Comparison of ENCODE assay signal across 9 mouse cellular contexts in the genomic region with DNA sequence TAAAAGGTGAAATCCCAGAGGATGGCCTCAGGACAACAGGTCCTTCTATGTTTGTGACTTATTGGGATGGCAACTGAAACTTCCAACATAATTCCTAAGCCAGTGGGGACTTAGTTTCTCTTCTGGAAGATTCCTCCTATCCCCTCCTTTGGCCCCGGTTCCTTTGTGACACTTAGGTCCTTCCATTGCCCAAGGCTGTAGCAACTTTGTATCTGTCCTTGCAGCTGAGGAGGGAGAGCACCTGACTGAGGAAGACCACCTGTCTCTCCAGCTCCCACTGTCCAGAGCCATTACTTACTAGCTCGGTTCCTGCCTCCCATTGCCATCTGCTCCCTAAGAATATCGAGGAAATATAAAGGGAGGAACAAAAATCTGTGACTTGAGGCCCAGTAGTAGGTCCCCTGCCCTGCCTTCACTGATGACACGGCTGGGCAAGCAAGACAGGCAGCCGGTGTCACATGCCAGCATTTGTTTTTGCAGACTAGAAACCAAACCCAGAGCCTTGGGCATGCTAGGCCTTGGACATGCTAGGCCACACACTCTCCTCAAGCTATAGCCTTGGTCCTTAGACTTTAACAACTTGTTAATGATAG.
A peak's percentile ranks its signal among the peaks of the same experiment; 100 is the strongest.
DNase-seq lines count a peak whose midpoint lies in the region; ATAC-seq lines count a peak whose summit lies in the region.
"Had no signal": no experiment of that assay in that cellular context is flagged by ENCODE, and none has a peak within 500 bp of the region (broad histone marks: within the 10 kb centered on the region; RNA-seq: fewer than 3 reads in every experiment).

No protein-coding gene starts in this region.

- intact Hi-C loops in gastrocnemius, postnatal 14 days (cut with DNase I; ENCODE audit: low total_unique reads), result no loop called here
- intact Hi-C loops in gastrocnemius, postnatal 36 days (cut with DNase I), result no loop called here

- ATAC-seq in kidney, embryonic 16.5 days (ENCODE audit: low FRiP score, low TSS enrichment), result no peak
- ATAC-seq in intestine, embryonic 14.5 days (replicated peaks; ENCODE audit: low FRiP score, low TSS enrichment, low read depth), result no peak

- peak overlapping the region; percentile 41 for H3K9ac ChIP-seq in kidney, embryonic 16.5 days (replicated peaks; ENCODE audit: low read length)
- H3K9ac ChIP-seq in intestine, embryonic 14.5 days (ENCODE audit: low read length), result no peak overlapping the region

- no peak overlapping the region for H3K4me3 ChIP-seq in kidney, embryonic 16.5 days (ENCODE audit: low read length)
- H3K4me3 ChIP-seq in intestine, embryonic 14.5 days (ENCODE audit: low read depth, low read length), result no peak overlapping the region
- H3K4me3 ChIP-seq: erythroblast, embryonic 14.5 days had no signal

- H3K27ac ChIP-seq in kidney, embryonic 16.5 days (ENCODE audit: low read length), result peak overlapping the region; percentile 93
- peak overlapping the region; percentile 90 for H3K27ac ChIP-seq in intestine, embryonic 14.5 days (ENCODE audit: low read depth)

- H3K4me2 ChIP-seq in kidney, embryonic 16.5 days (replicated peaks; ENCODE audit: low read depth, low read length), result no peak overlapping the region
- no peak overlapping the region for H3K4me2 ChIP-seq in intestine, embryonic 14.5 days (ENCODE audit: low read length)

- DNase-seq in gastrocnemius, postnatal 14 days, result peak; percentile 2
- no peak for DNase-seq in gastrocnemius, postnatal 36 days
- DNase-seq in kidney, postnatal 4 days, result no peak
- peak; percentile 27 for DNase-seq in Muller cell, postnatal 12 days (ENCODE audit: inconsistent ontology term)
- no peak for DNase-seq in intestine, embryonic 14.5 days (ENCODE audit: low spot score)
- no peak for DNase-seq in thymus, postnatal 0 days (ENCODE audit: low spot score)
- DNase-seq in cerebellum, postnatal 14 days, result no peak

- H3K36me3 ChIP-seq in kidney, embryonic 16.5 days (ENCODE audit: insufficient read depth, low read length), result no peaks in the 10 kb centered on the region
- no peaks in the 10 kb centered on the region for H3K36me3 ChIP-seq in intestine, embryonic 14.5 days (ENCODE audit: control insufficient read depth, insufficient read depth, low read length)

- H3K9me3 ChIP-seq in kidney, embryonic 16.5 days (ENCODE audit: low read length), result no peaks in the 10 kb centered on the region
- H3K9me3 ChIP-seq in intestine, embryonic 14.5 days (ENCODE audit: control insufficient read depth, low read length), result no peaks in the 10 kb centered on the region

- peaks cover 60% of the 10 kb centered on the region for H3K4me1 ChIP-seq in kidney, embryonic 16.5 days (ENCODE audit: insufficient read depth, low read length)
- peaks cover 48% of the 10 kb centered on the region for H3K4me1 ChIP-seq in intestine, embryonic 14.5 days (replicated peaks; ENCODE audit: control insufficient read depth, insufficient read depth, low read length)

- no peaks in the 10 kb centered on the region for H3K27me3 ChIP-seq in kidney, embryonic 16.5 days (ENCODE audit: insufficient read depth, low read length)
- no peaks in the 10 kb centered on the region for H3K27me3 ChIP-seq in intestine, embryonic 14.5 days (replicated peaks; ENCODE audit: control insufficient read depth, insufficient read depth, low read length)

- 48% methylated on average over 5 of the region's 5 CpGs for WGBS in kidney, embryonic 16.5 days
- 82% methylated on average over 5 of the region's 5 CpGs for WGBS in intestine, embryonic 14.5 days

Comparison
In these comparisons a context has a peak if more than half of its experiments do, and no peak if none do; other contexts are left out.
1. DNase-seq: peak in gastrocnemius, postnatal 14 days (single experiment) and Muller cell, postnatal 12 days (single experiment); none in gastrocnemius, postnatal 36 days (0 of 2), kidney, postnatal 4 days (0 of 2), intestine, embryonic 14.5 days (single experiment), thymus, postnatal 0 days (single experiment) and cerebellum, postnatal 14 days (0 of 2).